Mouse (Mus musculus) MEL (cell line): Measurements from ENCODE around the gene Hspb6. TPM values are rescaled to one million over a fixed set of nuclear protein-coding genes. Genes with fewer than 3 reads are reported as not detected.

ENCODE experiments used
- DNase-seq: peaks from one replicate; pipeline ENCODE4 v3.0.0; 2011; ENCODE audit warnings: low read depth, low spot score
- H3K27ac ChIP-seq: 2 replicates; pipeline ENCODE4 v1.5.1; 2012; ENCODE audit warnings: low read depth, mild to moderate bottlenecking, control low read depth, low read length, moderate library complexity; ENCODE audit not compliant: control insufficient read depth
- H3K27me3 ChIP-seq, 2 experiments: fragments of 150-350 bp in 1 of 2; sonication (generic) in 1 of 2; 2 replicates each; pipeline ENCODE4 v1.6.1; 2012; ENCODE audit warnings: low read length in 2 of 2, mild to moderate bottlenecking in 2 of 2, improper control_type of control experiment in 1 of 2, moderate library complexity in 1 of 2; ENCODE audit not compliant: insufficient read depth in 2 of 2, control insufficient read depth in 1 of 2
- H3K36me3 ChIP-seq, 2 experiments: 2 replicates each; pipeline ENCODE4 v1.6.1; 2012 to 2014; ENCODE audit warnings: low read length in 2 of 2, improper control_type of control experiment in 1 of 2, inconsistent platforms in 1 of 2, mild to moderate bottlenecking in 1 of 2; ENCODE audit not compliant: insufficient read depth in 2 of 2, control insufficient read depth in 1 of 2
- H3K4me1 ChIP-seq, 2 experiments: fragments of 150-350 bp in 1 of 2; sonication (generic) in 1 of 2; 2 replicates each; pipeline ENCODE4 v1.6.1; 2012; ENCODE audit warnings: low read length in 2 of 2, improper control_type of control experiment in 1 of 2, mild to moderate bottlenecking in 1 of 2; ENCODE audit not compliant: insufficient read depth in 2 of 2, control insufficient read depth in 1 of 2
- H3K4me3 ChIP-seq, 2 experiments: fragments of 150-350 bp in 1 of 2; sonication (generic) in 1 of 2; 2 replicates each; pipeline ENCODE4 v1.5.1; 2012; ENCODE audit warnings: low read depth in 2 of 2, low read length in 2 of 2, mild to moderate bottlenecking in 2 of 2, moderate library complexity in 2 of 2, control low read depth in 1 of 2, improper control_type of control experiment in 1 of 2; ENCODE audit not compliant: control insufficient read depth in 1 of 2, insufficient read depth in 1 of 2
- H3K79me2 ChIP-seq: 2 replicates; pipeline ENCODE4 v1.6.1; 2012; ENCODE audit warnings: mild to moderate bottlenecking, low read length, moderate library complexity; ENCODE audit not compliant: control insufficient read depth, poor library complexity, insufficient read depth
- H3K9ac ChIP-seq: 2 replicates; pipeline ENCODE4 v1.6.1; 2012; ENCODE audit warnings: low read depth, mild to moderate bottlenecking, control low read depth, low read length, moderate library complexity; ENCODE audit not compliant: control insufficient read depth, poor library complexity, severe bottlenecking
- H3K9me3 ChIP-seq: fragments of 150-350 bp; sonication (generic); replicated peaks from 2 replicates; pipeline ENCODE4 v1.6.1; 2012; ENCODE audit warnings: mild to moderate bottlenecking, low read length, improper control_type of control experiment, moderate library complexity; ENCODE audit not compliant: insufficient read depth
- BHLHE40 ChIP-seq: IDR thresholded peaks from 2 replicates; pipeline ENCODE4 v1.6.1; 2012; ENCODE audit warnings: low read depth, mild to moderate bottlenecking, inconsistent platforms, low read length, improper control_type of control experiment, borderline replicate concordance
- CHD2 ChIP-seq: IDR thresholded peaks from 2 replicates; pipeline ENCODE4 v1.6.1; 2011; ENCODE audit warnings: low read length, improper control_type of control experiment
- CTCF ChIP-seq, 3 experiments: IDR thresholded peaks in 2 of 3; conservative IDR thresholded peaks in 1 of 3; 2 replicates each; pipeline ENCODE4 v1.5.1; 2011 to 2012; ENCODE audit warnings: low read length in 3 of 3, low read depth in 2 of 3, mild to moderate bottlenecking in 2 of 3, improper control_type of control experiment in 1 of 3, inconsistent platforms in 1 of 3, mixed read lengths in 1 of 3, moderate library complexity in 1 of 3; ENCODE audit not compliant: control insufficient read depth in 1 of 3, insufficient read depth in 1 of 3, poor library complexity in 1 of 3, severe bottlenecking in 1 of 3
- EP300 ChIP-seq, 2 experiments: IDR thresholded peaks; 2 replicates each; pipeline ENCODE4 v1.6.1; 2011; ENCODE audit warnings: improper control_type of control experiment in 2 of 2, low read length in 2 of 2, low read depth in 1 of 2, mild to moderate bottlenecking in 1 of 2
- JUND ChIP-seq: IDR thresholded peaks from 2 replicates; pipeline ENCODE4 v1.6.1; 2011; ENCODE audit warnings: low read depth, mild to moderate bottlenecking, improper control_type of control experiment, low read length
- MXI1 ChIP-seq: IDR thresholded peaks from 2 replicates; pipeline ENCODE4 v1.6.1; 2011; ENCODE audit warnings: mild to moderate bottlenecking, low read depth, low read length, improper control_type of control experiment
- MYB ChIP-seq: IDR thresholded peaks from 2 replicates; pipeline ENCODE4 v1.6.1; 2011; ENCODE audit warnings: mild to moderate bottlenecking, low read depth, low read length, improper control_type of control experiment
- MYC ChIP-seq: IDR thresholded peaks from 2 replicates; pipeline ENCODE4 v1.6.1; 2011; ENCODE audit warnings: low read depth, mild to moderate bottlenecking, low read length, improper control_type of control experiment, moderate library complexity
- NELFE ChIP-seq: IDR thresholded peaks from 2 replicates; pipeline ENCODE4 v1.6.1; 2011; ENCODE audit warnings: low read depth, low read length, improper control_type of control experiment
- POLR2A ChIP-seq, 2 experiments: IDR thresholded peaks; 2 replicates each; pipeline ENCODE4 v1.6.1; 2011 to 2012; ENCODE audit warnings: low read length in 2 of 2, mild to moderate bottlenecking in 2 of 2, control low read depth in 1 of 2, improper control_type of control experiment in 1 of 2, low read depth in 1 of 2, moderate library complexity in 1 of 2; ENCODE audit not compliant: control insufficient read depth in 1 of 2, insufficient read depth in 1 of 2, poor library complexity in 1 of 2
- POLR2AphosphoS2 ChIP-seq: IDR thresholded peaks from 2 replicates; pipeline ENCODE4 v1.6.1; 2011; ENCODE audit warnings: low read length, improper control_type of control experiment
- POLR2AphosphoS5 ChIP-seq: IDR thresholded peaks from 2 replicates; pipeline ENCODE4 v1.6.1; 2012; ENCODE audit warnings: low read depth, borderline replicate concordance, mild to moderate bottlenecking, inconsistent platforms, low read length, moderate library complexity, mixed read lengths
- RAD21 ChIP-seq: IDR thresholded peaks from 2 replicates; pipeline ENCODE4 v1.6.1; 2011; ENCODE audit warnings: mild to moderate bottlenecking, low read depth, low read length, improper control_type of control experiment
- TAL1 ChIP-seq: IDR thresholded peaks from 2 replicates; pipeline ENCODE4 v1.6.1; 2012; ENCODE audit warnings: mild to moderate bottlenecking, inconsistent platforms, low read length, moderate library complexity, mixed read lengths
- TBP ChIP-seq: IDR thresholded peaks from 2 replicates; pipeline ENCODE4 v1.8.0; 2011; ENCODE audit warnings: low read depth, low read length, improper control_type of control experiment
- TCF12 ChIP-seq: IDR thresholded peaks from 2 replicates; pipeline ENCODE4 v1.6.1; 2014; ENCODE audit warnings: low read depth, mild to moderate bottlenecking, inconsistent platforms, low read length, improper control_type of control experiment, moderate library complexity
- UBTF ChIP-seq: IDR thresholded peaks from 2 replicates; pipeline ENCODE4 v1.6.1; 2012; ENCODE audit warnings: low read depth, mild to moderate bottlenecking, inconsistent platforms, low read length, improper control_type of control experiment, moderate library complexity, borderline replicate concordance; ENCODE audit not compliant: insufficient read depth
- ZKSCAN1 ChIP-seq: IDR thresholded peaks from 2 replicates; pipeline ENCODE4 v1.6.1; 2012; ENCODE audit warnings: low read depth, mild to moderate bottlenecking, inconsistent platforms, low read length, improper control_type of control experiment, moderate library complexity
- ZMIZ1 ChIP-seq: IDR thresholded peaks from 2 replicates; pipeline ENCODE4 v1.6.1; 2012; ENCODE audit warnings: low read depth, mild to moderate bottlenecking, inconsistent platforms, low read length, improper control_type of control experiment, moderate library complexity
- ZNF384 ChIP-seq: IDR thresholded peaks from 2 replicates; pipeline ENCODE4 v1.6.1; 2012; ENCODE audit warnings: low read depth, mild to moderate bottlenecking, inconsistent platforms, low read length, improper control_type of control experiment
- polyA plus RNA-seq, 2 experiments: library from polyadenylated mRNA; stranded (reverse) in 1 of 2; unstranded in 1 of 2; fragments of >175 nt in 1 of 2; fragments of >200 nt in 1 of 2; gene quantifications; 2 replicates each; pipeline versions ENCODE4 v1.2.1 to v1.2.4; 2012; ENCODE audit warnings: low replicate concordance in 2 of 2, low read depth in 1 of 2; ENCODE audit not compliant: insufficient read length in 2 of 2, insufficient read depth in 1 of 2, missing spikeins in 1 of 2
- total RNA-seq: library from RNA; depleted of rRNA; stranded (reverse); fragments of 300-350 nt; gene quantifications from 2 replicates; pipeline ENCODE4 v1.2.3, GENCODE M21; 2012; rRNA removed

Hspb6 gene
- total and polyA plus RNA-seq, 3 experiments = 1.5 to 12.4 TPM; not detected in 1

DNA sequence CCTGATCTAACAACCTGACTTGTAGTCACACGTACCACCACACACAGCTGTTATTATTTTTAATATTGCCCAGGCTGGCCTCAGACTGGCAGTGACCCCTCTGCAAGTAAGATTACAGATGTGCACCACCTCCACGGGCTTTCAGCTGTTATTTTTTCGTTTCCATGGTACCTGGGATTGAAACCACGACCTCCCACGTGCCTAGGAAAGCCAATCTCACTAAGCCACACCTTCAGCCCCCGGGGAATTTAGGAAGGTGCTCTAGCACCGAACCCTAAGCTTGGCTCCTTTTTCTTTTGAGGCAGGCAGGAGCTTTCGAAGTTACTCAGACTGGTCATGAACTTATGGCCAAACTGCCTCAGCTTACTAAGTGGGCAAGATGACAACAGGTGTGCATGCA, 52.4 kb downstream of the Hspb6 start:
- peaks cover 0 to 3% of the 10 kb centered on the region in 2 experiments; a peak in 1 of 4 replicates for H3K4me1 ChIP-seq
- H3K79me2 ChIP-seq = no peaks in the 10 kb centered on the region; the same call in 1 of the 2 replicates
- no peaks in the 10 kb centered on the region for H3K27me3 ChIP-seq
- no peaks in the 10 kb centered on the region for H3K36me3 ChIP-seq
- no peaks in the 10 kb centered on the region for H3K9me3 ChIP-seq
- DNase-seq = no peak
- no peak overlapping the region for H3K27ac ChIP-seq
- H3K4me3 ChIP-seq = no peak overlapping the region
- H3K9ac ChIP-seq = no peak overlapping the region
- TF ChIP-seq CHD2 (no peak), CTCF (IDR thresholded peaks at IDR 0.05 in 2 of 3, conservative IDR thresholded peaks at IDR 0.05 in 1 of 3; ENCODE audit: control insufficient read depth in 1 of 3, insufficient read depth in 1 of 3, low read depth in 2 of 3, low read length in 3 of 3, poor library complexity in 1 of 3, severe bottlenecking in 1 of 3) (no peak), ZNF384 (no peak), BHLHE40 (no peak), JUND (no peak), ZKSCAN1 (no peak), TCF12 (no peak), UBTF (no peak), POLR2AphosphoS2 (no peak), ZMIZ1 (no peak), POLR2AphosphoS5 (no peak), TAL1 (no peak), MYC (no peak), EP300 (IDR thresholded peaks at IDR 0.05; ENCODE audit: low read depth in 1 of 2, low read length in 2 of 2) (no peak), NELFE (no peak), RAD21 (no peak), MYB (no peak), TBP (no peak), MXI1 (no peak), POLR2A (IDR thresholded peaks at IDR 0.05; ENCODE audit: control insufficient read depth in 1 of 2, insufficient read depth in 1 of 2, low read depth in 1 of 2, low read length in 2 of 2, poor library complexity in 1 of 2) (no peak)
- TF ChIP-seq, all 39 proteins: peak for 0

DNA sequence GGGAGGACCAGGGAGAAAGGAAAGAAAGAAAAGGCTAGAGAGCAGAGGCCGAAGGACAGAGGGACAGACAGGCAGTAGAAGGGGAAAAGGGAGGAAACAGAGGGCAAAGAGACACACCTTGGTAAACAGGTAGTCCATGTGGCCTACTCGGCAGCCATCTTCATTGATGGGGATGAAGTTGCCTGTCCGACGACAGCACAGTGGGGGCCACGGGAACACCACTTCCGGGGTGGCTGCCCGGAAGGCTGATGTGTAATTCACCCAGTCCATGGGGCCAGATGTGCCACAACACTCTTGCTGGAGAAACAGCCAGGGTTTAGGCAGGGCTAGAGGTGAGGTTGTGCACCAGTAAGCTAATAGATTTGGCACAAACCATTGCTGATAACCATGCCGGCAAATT, 53.0 kb downstream of the Hspb6 start:
- Histone ChIP-seq H3K79me2 (no peaks in the 10 kb centered on the region; the same call in 1 of the 2 replicates), H3K27ac (no peak overlapping the region), H3K4me1 (peaks cover 0 to 3% of the 10 kb centered on the region in 2 experiments; a peak in 1 of 4 replicates), H3K36me3 (no peaks in the 10 kb centered on the region), H3K27me3 (no peaks in the 10 kb centered on the region), H3K9ac (no peak overlapping the region), H3K9me3 (no peaks in the 10 kb centered on the region), H3K4me3 (no peak overlapping the region)
- no peak for TF ChIP-seq ZMIZ1
- no peak for DNase-seq

Other genes with a start within 250 kb of the Hspb6 start
Only the 30 nearest of the 34 such genes appear.
- gene Sdhaf1, start 228.3 kb upstream of the Hspb6 start, total RNA-seq = 4.3 and 4.5 TPM in 2 replicates
- 1 to 10 TPM in 1 of 2 experiments, not detected in 1; 8.1 TPM for gene Sdhaf1, start 228.3 kb upstream of the Hspb6 start, polyA plus RNA-seq
- not detected in 2 replicates for gene Lrfn3, start 189.4 kb upstream of the Hspb6 start, total RNA-seq
- gene Lrfn3, start 189.4 kb upstream of the Hspb6 start, polyA plus RNA-seq = not detected
- gene Tyrobp, start 138.4 kb upstream of the Hspb6 start, total RNA-seq = 2.8 and 3.9 TPM in 2 replicates
- gene Tyrobp, start 138.4 kb upstream of the Hspb6 start, polyA plus RNA-seq = 10 to 100 TPM in 1 of 2 experiments, not detected in 1; 13.6 TPM
- gene Hcst, start 132.3 kb upstream of the Hspb6 start, total RNA-seq = 7.1 and 15.5 TPM in 2 replicates
- 10 to 100 TPM in 1 of 2 experiments, not detected in 1; 28.1 TPM for gene Hcst, start 132.3 kb upstream of the Hspb6 start, polyA plus RNA-seq
- 6.2 and 7.0 TPM in 2 replicates for gene Nfkbid, start 130.4 kb upstream of the Hspb6 start, total RNA-seq
- gene Nfkbid, start 130.4 kb upstream of the Hspb6 start, polyA plus RNA-seq = 10 to 100 TPM in 1 of 2 experiments, not detected in 1; 16.7 TPM
- 1.5 and 1.9 TPM in 2 replicates for gene Aplp1, start 106.6 kb upstream of the Hspb6 start, total RNA-seq
- 1 to 10 TPM in 1 of 2 experiments, not detected in 1; 7.1 TPM for gene Aplp1, start 106.6 kb upstream of the Hspb6 start, polyA plus RNA-seq
- not detected in 2 replicates for gene Kirrel2, start 94.5 kb upstream of the Hspb6 start, total RNA-seq
- not detected for gene Kirrel2, start 94.5 kb upstream of the Hspb6 start, polyA plus RNA-seq
- 1.3 and 2.3 TPM in 2 replicates for gene Nphs1, start 93.9 kb upstream of the Hspb6 start, total RNA-seq
- 1 to 10 TPM in 1 of 2 experiments, not detected in 1; 1.2 TPM for gene Nphs1, start 93.9 kb upstream of the Hspb6 start, polyA plus RNA-seq
- not detected in 2 replicates for gene Prodh2, start 58.6 kb upstream of the Hspb6 start, total RNA-seq
- gene Prodh2, start 58.6 kb upstream of the Hspb6 start, polyA plus RNA-seq = not detected
- gene Arhgap33, start 17.1 kb upstream of the Hspb6 start, total RNA-seq = 1.8 and 2.4 TPM in 2 replicates
- 10 to 100 TPM in 1 of 2 experiments, not detected in 1; 22.3 TPM for gene Arhgap33, start 17.1 kb upstream of the Hspb6 start, polyA plus RNA-seq
- 2.3 and 2.4 TPM in 2 replicates for gene Proser3, start 121 bp downstream of the Hspb6 start, total RNA-seq
- gene Proser3, start 121 bp downstream of the Hspb6 start, polyA plus RNA-seq = 1 to 10 TPM in 1 of 2 experiments, not detected in 1; 8.9 TPM
- 10.9 and 12.0 TPM in 2 replicates for gene Lin37, start 7.7 kb downstream of the Hspb6 start, total RNA-seq
- 10 to 100 TPM in 1 of 2 experiments, not detected in 1; 49.8 TPM for gene Lin37, start 7.7 kb downstream of the Hspb6 start, polyA plus RNA-seq
- gene U2af1l4, start 11.1 kb downstream of the Hspb6 start, total RNA-seq = 67.2 and 74.2 TPM in 2 replicates
- 10 to 100 TPM in 1 of 2 experiments, not detected in 1; 72.5 TPM for gene U2af1l4, start 11.1 kb downstream of the Hspb6 start, polyA plus RNA-seq
- 1.4 and 1.9 TPM in 2 replicates for gene Gm49396, start 11.2 kb downstream of the Hspb6 start, total RNA-seq
- gene Gm49396, start 11.2 kb downstream of the Hspb6 start, polyA plus RNA-seq = 1 to 10 TPM in 1 of 2 experiments, not detected in 1; 4.2 TPM
- 43.0 and 60.8 TPM in 2 replicates for gene Psenen, start 11.4 kb downstream of the Hspb6 start, total RNA-seq
- 100 to 1,000 TPM in 1 of 2 experiments, not detected in 1; 157 TPM for gene Psenen, start 11.4 kb downstream of the Hspb6 start, polyA plus RNA-seq
- gene Igflr1, start 13.2 kb downstream of the Hspb6 start, total RNA-seq = 1.3 and 1.7 TPM in 2 replicates
- 1 to 10 TPM in 1 of 2 experiments, not detected in 1; 3.1 TPM for gene Igflr1, start 13.2 kb downstream of the Hspb6 start, polyA plus RNA-seq
- 13.2 and 15.6 TPM in 2 replicates for gene Kmt2b, start 36.5 kb downstream of the Hspb6 start, total RNA-seq
- 10 to 100 TPM in 1 of 2 experiments, not detected in 1; 48.2 TPM for gene Kmt2b, start 36.5 kb downstream of the Hspb6 start, polyA plus RNA-seq
- gene Zbtb32, start 46.7 kb downstream of the Hspb6 start, total RNA-seq = 20.1 and 25.9 TPM in 2 replicates
- gene Zbtb32, start 46.7 kb downstream of the Hspb6 start, polyA plus RNA-seq = 10 to 100 TPM in 1 of 2 experiments, not detected in 1; 32.8 TPM
- 0.42 and 0.54 TPM in 2 replicates for gene Upk1a, start 60.7 kb downstream of the Hspb6 start, total RNA-seq
- gene Upk1a, start 60.7 kb downstream of the Hspb6 start, polyA plus RNA-seq = 1 to 10 TPM in 1 of 2 experiments, not detected in 1; 1.6 TPM
- 566 and 611 TPM in 2 replicates for gene Cox6b1, start 74.0 kb downstream of the Hspb6 start, total RNA-seq
- gene Cox6b1, start 74.0 kb downstream of the Hspb6 start, polyA plus RNA-seq = 100 to 1,000 TPM in 1 of 2 experiments, not detected in 1; 799 TPM
- gene Etv2, start 83.7 kb downstream of the Hspb6 start, total RNA-seq = 0.15 TPM in 1 of 2 replicates, not detected in the other
- not detected for gene Etv2, start 83.7 kb downstream of the Hspb6 start, polyA plus RNA-seq
- gene Rbm42, start 98.1 kb downstream of the Hspb6 start, total RNA-seq = 103 and 124 TPM in 2 replicates
- 100 to 1,000 TPM in 1 of 2 experiments, not detected in 1; 129 TPM for gene Rbm42, start 98.1 kb downstream of the Hspb6 start, polyA plus RNA-seq
- 34.3 and 35.0 TPM in 2 replicates for gene Haus5, start 112.8 kb downstream of the Hspb6 start, total RNA-seq
- gene Haus5, start 112.8 kb downstream of the Hspb6 start, polyA plus RNA-seq = 10 to 100 TPM in 1 of 2 experiments, not detected in 1; 55.9 TPM
- gene Pmis2, start 119.4 kb downstream of the Hspb6 start, total RNA-seq = not detected in 2 replicates
- gene Pmis2, start 119.4 kb downstream of the Hspb6 start, polyA plus RNA-seq = not detected
- 0.52 TPM in 1 of 2 replicates, not detected in the other for gene 2200002J24Rik, start 146.7 kb downstream of the Hspb6 start, total RNA-seq
- gene 2200002J24Rik, start 146.7 kb downstream of the Hspb6 start, polyA plus RNA-seq = 1 to 10 TPM in 1 of 2 experiments, not detected in 1; 1.2 TPM
- 2.7 and 3.0 TPM in 2 replicates for gene Atp4a, start 160.0 kb downstream of the Hspb6 start, total RNA-seq
- 1 to 10 TPM in 1 of 2 experiments, not detected in 1; 1.5 TPM for gene Atp4a, start 160.0 kb downstream of the Hspb6 start, polyA plus RNA-seq
- gene Tmem147, start 177.4 kb downstream of the Hspb6 start, total RNA-seq = 218 and 266 TPM in 2 replicates
- gene Tmem147, start 177.4 kb downstream of the Hspb6 start, polyA plus RNA-seq = 100 to 1,000 TPM; 307 to 324 TPM
- gene Gapdhs, start 191.5 kb downstream of the Hspb6 start, total RNA-seq = not detected in 2 replicates
- gene Gapdhs, start 191.5 kb downstream of the Hspb6 start, polyA plus RNA-seq = under 1 TPM in 1 of 2 experiments, not detected in 1; 0.49 TPM
- gene Sbsn, start 199.3 kb downstream of the Hspb6 start, total RNA-seq = 1.2 TPM in 1 of 2 replicates, not detected in the other
- under 1 TPM in 1 of 2 experiments, not detected in 1; 0.17 TPM for gene Sbsn, start 199.3 kb downstream of the Hspb6 start, polyA plus RNA-seq
- not detected in 2 replicates for gene Dmkn, start 211.6 kb downstream of the Hspb6 start, total RNA-seq
- gene Dmkn, start 211.6 kb downstream of the Hspb6 start, polyA plus RNA-seq = not detected